Mouse (Mus musculus): ENCODE measurements around the gene B3gntl1. TPM values are rescaled to one million over a fixed set of nuclear protein-coding genes. Genes with fewer than 3 reads are reported as not detected.

The B3gntl1 gene
- polyA plus RNA-seq, 1 experiment from 2014 or later, result 7.3 TPM

- Histone ChIP-seq H3K27ac (no peak overlapping the region), H3K4me1 (replicated peaks) (no peaks in the 10 kb centered on the region), H3K9me3 (no peaks in the 10 kb centered on the region), H3K4me3 (no peak overlapping the region), H3K36me3 (peaks cover 47% of the 10 kb centered on the region), H3K27me3 (ENCODE audit: insufficient read depth, poor library complexity, severe bottlenecking) (no peaks in the 10 kb centered on the region)
- no peak for DNase-seq (ENCODE audit: low spot score)
- WGBS, result 93% methylated on average over 5 of the region's 5 CpGs
Measured at GRCm38 (mm10) chr11:121627521-121627920, 45.4 kb downstream of the B3gntl1 start.

DNA sequence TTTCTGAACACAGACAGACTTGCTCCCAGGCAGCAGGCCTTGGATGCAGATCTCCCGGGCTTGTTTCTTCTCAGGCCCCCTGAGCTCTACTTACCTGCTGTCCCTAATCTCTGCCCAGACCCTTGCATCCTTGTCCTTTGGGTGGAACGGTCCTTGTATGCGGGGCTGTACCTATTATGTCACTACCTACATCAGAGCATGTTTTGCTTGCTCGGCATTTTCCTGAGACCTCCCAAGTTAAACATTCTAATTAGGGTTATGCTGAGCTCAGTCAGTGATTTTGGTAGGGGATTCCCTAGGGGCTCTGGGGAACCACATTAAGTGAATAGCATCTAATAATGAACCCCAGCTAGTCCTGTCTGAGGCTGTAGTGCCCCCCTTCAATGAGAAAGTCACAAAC, 47.9 kb downstream of the B3gntl1 start:
- no peaks in the 10 kb centered on the region for H3K9me3 ChIP-seq
- 90% methylated on average over 4 of the region's 4 CpGs for WGBS
- H3K36me3 ChIP-seq, result peaks cover 60% of the 10 kb centered on the region
- H3K4me3 ChIP-seq, result no peak overlapping the region
- no peak for DNase-seq (ENCODE audit: low spot score)
- no peaks in the 10 kb centered on the region for H3K4me1 ChIP-seq (replicated peaks)
- no peaks in the 10 kb centered on the region for H3K27me3 ChIP-seq (ENCODE audit: insufficient read depth, poor library complexity, severe bottlenecking)
- no peak overlapping the region for H3K27ac ChIP-seq

GRCm38 (mm10) chr11:121617371-121617770, 55.6 kb downstream of the B3gntl1 start:
- Histone ChIP-seq H3K27me3 (ENCODE audit: insufficient read depth, poor library complexity, severe bottlenecking) (no peaks in the 10 kb centered on the region), H3K4me3 (no peak overlapping the region), H3K36me3 (peaks cover 85% of the 10 kb centered on the region), H3K9me3 (no peaks in the 10 kb centered on the region), H3K4me1 (replicated peaks) (no peaks in the 10 kb centered on the region), H3K27ac (no peak overlapping the region)
- DNase-seq (ENCODE audit: low spot score), result no peak
- WGBS, result 100% methylated on average over 1 of the region's 1 CpGs

GRCm38 (mm10) chr11:121616501-121616900, 56.5 kb downstream of the B3gntl1 start:
- peaks cover 79% of the 10 kb centered on the region for H3K36me3 ChIP-seq
- DNase-seq (ENCODE audit: low spot score), result no peak
- H3K9me3 ChIP-seq, result no peaks in the 10 kb centered on the region
- H3K27me3 ChIP-seq (ENCODE audit: insufficient read depth, poor library complexity, severe bottlenecking), result no peaks in the 10 kb centered on the region
- no peak overlapping the region for H3K4me3 ChIP-seq
- H3K4me1 ChIP-seq (replicated peaks), result no peaks in the 10 kb centered on the region
- H3K27ac ChIP-seq, result no peak overlapping the region

- no peak overlapping the region for H3K4me3 ChIP-seq
- H3K9me3 ChIP-seq, result no peaks in the 10 kb centered on the region
- H3K4me1 ChIP-seq (replicated peaks), result no peaks in the 10 kb centered on the region
- no peak for DNase-seq (ENCODE audit: low spot score)
- H3K27ac ChIP-seq, result no peak overlapping the region
- WGBS, result 89% methylated on average over 3 of the region's 3 CpGs
- peaks cover 78% of the 10 kb centered on the region for H3K36me3 ChIP-seq
- H3K27me3 ChIP-seq (ENCODE audit: insufficient read depth, poor library complexity, severe bottlenecking), result no peaks in the 10 kb centered on the region
Measured at GRCm38 (mm10) chr11:121615961-121616485, 56.9 kb downstream of the B3gntl1 start.

GRCm38 (mm10) chr11:121610976-121611375, 62.0 kb downstream of the B3gntl1 start:
- no peaks in the 10 kb centered on the region for H3K27me3 ChIP-seq (ENCODE audit: insufficient read depth, poor library complexity, severe bottlenecking)
- H3K9me3 ChIP-seq, result no peaks in the 10 kb centered on the region
- DNase-seq (ENCODE audit: low spot score), result no peak
- H3K4me1 ChIP-seq (replicated peaks), result no peaks in the 10 kb centered on the region
- peaks cover 74% of the 10 kb centered on the region for H3K36me3 ChIP-seq
- no peak overlapping the region for H3K27ac ChIP-seq
- no peak overlapping the region for H3K4me3 ChIP-seq

DNA sequence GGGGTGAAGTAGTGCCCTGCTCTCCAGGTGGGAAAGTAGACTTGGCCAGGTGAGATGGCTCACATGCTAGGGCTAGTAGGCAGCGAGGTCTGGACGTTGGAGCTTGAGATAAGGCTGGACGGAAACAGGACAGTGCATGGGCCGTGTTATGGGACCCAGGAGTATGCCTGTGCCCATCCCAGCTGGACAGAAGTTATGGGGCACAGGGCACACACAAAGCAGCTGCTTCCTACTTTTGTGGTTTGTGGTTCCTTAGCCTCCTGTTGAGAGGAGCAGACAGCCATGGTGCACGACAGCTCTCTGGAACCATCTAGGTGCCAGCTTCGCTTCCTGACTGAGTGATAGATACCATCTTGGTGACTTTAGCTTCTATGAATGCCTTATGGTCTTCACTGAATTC, 67.3 kb downstream of the B3gntl1 start:
- Histone ChIP-seq H3K4me1 (replicated peaks) (no peaks in the 10 kb centered on the region), H3K27ac (no peak overlapping the region), H3K36me3 (peaks cover 93% of the 10 kb centered on the region), H3K4me3 (no peak overlapping the region), H3K27me3 (ENCODE audit: insufficient read depth, poor library complexity, severe bottlenecking) (no peaks in the 10 kb centered on the region), H3K9me3 (no peaks in the 10 kb centered on the region)
- WGBS, result 94% methylated on average over 6 of the region's 6 CpGs
- DNase-seq (ENCODE audit: low spot score), result no peak

GRCm38 (mm10) chr11:121601422-121601821, 71.5 kb downstream of the B3gntl1 start:
- Histone ChIP-seq H3K4me1 (replicated peaks) (no peaks in the 10 kb centered on the region), H3K27me3 (ENCODE audit: insufficient read depth, poor library complexity, severe bottlenecking) (no peaks in the 10 kb centered on the region), H3K4me3 (no peak overlapping the region), H3K27ac (no peak overlapping the region), H3K36me3 (peaks cover 86% of the 10 kb centered on the region), H3K9me3 (no peaks in the 10 kb centered on the region)
- no peak for DNase-seq (ENCODE audit: low spot score)
- 87% methylated on average over 3 of the region's 3 CpGs for WGBS

DNA sequence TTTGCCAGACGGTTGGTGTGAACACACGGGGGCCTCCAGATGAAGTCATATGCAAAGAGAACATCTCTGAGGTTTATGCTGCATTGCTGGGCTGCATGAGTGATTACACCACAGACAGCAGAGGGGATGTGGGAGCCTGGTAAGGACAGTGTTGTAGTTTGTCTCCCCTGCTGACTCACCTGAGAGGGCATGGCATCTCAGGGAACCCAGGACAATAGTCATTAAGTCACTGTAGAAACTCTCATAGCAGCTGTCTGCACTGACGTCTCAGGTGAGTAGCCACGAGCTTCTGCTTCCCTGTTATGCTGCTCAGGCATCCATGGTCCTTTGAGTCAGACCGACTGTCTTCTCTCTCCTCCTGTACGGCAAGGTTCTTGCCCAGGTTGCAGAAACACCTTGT, 75.7 kb downstream of the B3gntl1 start:
- Histone ChIP-seq H3K4me3 (no peak overlapping the region), H3K27me3 (ENCODE audit: insufficient read depth, poor library complexity, severe bottlenecking) (no peaks in the 10 kb centered on the region), H3K4me1 (replicated peaks) (no peaks in the 10 kb centered on the region), H3K36me3 (peaks cover 83% of the 10 kb centered on the region), H3K9me3 (no peaks in the 10 kb centered on the region), H3K27ac (no peak overlapping the region)
- DNase-seq (ENCODE audit: low spot score), result no peak
- WGBS, result 92% methylated on average over 6 of the region's 6 CpGs

DNA sequence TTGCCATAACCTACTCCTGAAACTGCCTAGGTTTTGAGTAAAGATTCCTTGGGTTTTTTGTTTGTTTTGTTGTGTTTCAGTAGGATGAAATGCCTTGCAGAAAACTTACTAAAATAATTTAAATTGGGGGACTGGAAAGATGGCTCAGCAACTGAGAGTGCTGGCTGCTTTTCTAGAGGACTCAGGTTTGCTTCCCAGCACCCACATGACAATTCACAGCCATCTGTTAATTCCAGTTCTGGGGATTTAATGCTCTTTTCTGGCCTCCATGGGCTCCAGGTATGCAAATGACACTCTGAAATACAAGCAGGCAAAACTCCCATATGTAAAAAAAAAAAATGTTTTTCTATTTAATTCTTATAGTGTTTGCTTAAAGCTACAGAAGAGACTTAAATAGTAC, 91.1 kb downstream of the B3gntl1 start:
- H3K9me3 ChIP-seq, result no peaks in the 10 kb centered on the region
- no peak overlapping the region for H3K4me3 ChIP-seq
- no peaks in the 10 kb centered on the region for H3K4me1 ChIP-seq (replicated peaks)
- H3K36me3 ChIP-seq, result peaks cover 39% of the 10 kb centered on the region
- DNase-seq (ENCODE audit: low spot score), result no peak
- H3K27ac ChIP-seq, result no peak overlapping the region
- H3K27me3 ChIP-seq (ENCODE audit: insufficient read depth, poor library complexity, severe bottlenecking), result no peaks in the 10 kb centered on the region

Other genes starting within 250 kb of the B3gntl1 start
- gene Fn3k, start 238.2 kb downstream of the B3gntl1 start, polyA plus RNA-seq (2016; fragmentation: Nextera tagmentation; extraction: Ambion mirVana), result 2.0 and 2.8 TPM in 2 replicates
- 59.0 and 61.8 TPM in 2 replicates for gene Tbcd, start 221.2 kb downstream of the B3gntl1 start, polyA plus RNA-seq (2016; fragmentation: Nextera tagmentation; extraction: Ambion mirVana)
- 0.60 and 1.1 TPM in 2 replicates for gene Zfp750, start 153.8 kb downstream of the B3gntl1 start, polyA plus RNA-seq (2016; fragmentation: Nextera tagmentation; extraction: Ambion mirVana)
- gene Metrnl, start 28.4 kb upstream of the B3gntl1 start, polyA plus RNA-seq (2016; fragmentation: Nextera tagmentation; extraction: Ambion mirVana), result 22.1 and 33.2 TPM in 2 replicates
- gene Ptchd3, start 157.1 kb upstream of the B3gntl1 start, polyA plus RNA-seq (2016; fragmentation: Nextera tagmentation; extraction: Ambion mirVana), result 0.04 TPM in 1 of 2 replicates, not detected in the other

All from hindbrain, embryonic 10.5 days (tissue).